ENCODE assay signal across 15 mouse cellular contexts in the genomic region with DNA sequence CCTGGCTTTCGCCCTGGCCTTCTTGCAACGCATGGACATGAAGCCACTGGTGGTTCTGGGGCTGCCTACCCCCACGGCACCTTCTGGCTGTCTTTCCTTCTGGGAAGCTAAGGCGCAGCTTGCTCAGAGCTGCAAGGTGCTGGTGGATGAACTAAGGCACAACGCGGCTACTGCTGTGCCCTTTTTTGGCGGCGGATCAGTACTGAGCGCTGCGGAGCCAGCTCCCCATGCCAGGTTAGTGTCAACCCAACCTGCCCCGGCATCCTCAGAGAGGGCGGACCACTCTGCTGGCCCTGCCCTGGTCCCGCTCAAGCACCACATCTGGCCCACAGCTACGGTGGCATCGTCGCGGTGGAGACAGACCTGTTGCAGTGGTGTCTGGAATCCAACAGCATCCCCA. TPM values are rescaled to one million over a fixed set of nuclear protein-coding genes. Genes with fewer than 3 reads are reported as not detected.
DNase-seq lines count a peak whose midpoint lies in the region; ATAC-seq and TF ChIP-seq lines count a peak whose summit lies in the region.
"Had no signal": no experiment of that assay in that cellular context is flagged by ENCODE, and none has a peak within 500 bp of the region (broad histone marks: within the 10 kb centered on the region; RNA-seq: fewer than 3 reads in every experiment).

No protein-coding gene starts in this region.

- no peak for ATAC-seq in heart, embryonic 16.5 days (replicated peaks; ENCODE audit: extremely low read depth, insufficient read depth, low FRiP score)
- peak; percentile 34 for ATAC-seq in common myeloid progenitor, adult 5-6 weeks (replicated peaks; ENCODE audit: low read depth, poor library complexity, severe bottlenecking)
- 0 out of 2 replicates have a peak, but pooled peaks have one; percentile 3 for ATAC-seq in liver, embryonic 11.5 days (replicated peaks; ENCODE audit: low FRiP score)
- ATAC-seq: forebrain, embryonic 14.5 days; hindbrain, embryonic 16.5 days had no signal

- H3K27ac ChIP-seq in heart, embryonic 16.5 days (ENCODE audit: low read length) = no peak overlapping the region
- no peak overlapping the region for H3K27ac ChIP-seq in liver, embryonic 11.5 days (ENCODE audit: low read depth, low read length)

- H3K9me3 ChIP-seq in heart, embryonic 16.5 days (replicated peaks; ENCODE audit: control insufficient read depth, low read length) = no peaks in the 10 kb centered on the region
- no peaks in the 10 kb centered on the region for H3K9me3 ChIP-seq in E14TG2a.4 (ENCODE audit: low read length)
- H3K9me3 ChIP-seq in liver, embryonic 11.5 days (ENCODE audit: control insufficient read depth, low read length) = no peaks in the 10 kb centered on the region

- H3K4me3 ChIP-seq in heart, embryonic 16.5 days (ENCODE audit: low read length) = peak overlapping the region; percentile 39
- H3K4me3 ChIP-seq in E14TG2a.4 (replicated peaks; ENCODE audit: low read length) = peak overlapping the region; percentile 76
- H3K4me3 ChIP-seq in liver, embryonic 11.5 days (ENCODE audit: low read depth, low read length) = peak overlapping the region; percentile 55

- H3K4me1 ChIP-seq in heart, embryonic 16.5 days (ENCODE audit: control insufficient read depth, insufficient read depth, low read length) = peaks cover 19% of the 10 kb centered on the region
- H3K4me1 ChIP-seq in E14TG2a.4 (replicated peaks; ENCODE audit: low read depth, low read length) = peaks cover 58% of the 10 kb centered on the region
- H3K4me1 ChIP-seq in liver, embryonic 11.5 days (replicated peaks; ENCODE audit: control insufficient read depth, insufficient read depth, low read length) = peaks cover 17% of the 10 kb centered on the region

- intact Hi-C loops in heart, postnatal 10 days (cut with DNase I) = no loop called here
- intact Hi-C loops in left cerebral cortex, postnatal 25 days (cut with DNase I) = no loop called here

- H3K27me3 ChIP-seq in heart, embryonic 16.5 days (ENCODE audit: control insufficient read depth, insufficient read depth, low read length) = peaks cover 54% of the 10 kb centered on the region
- H3K27me3 ChIP-seq in E14TG2a.4 (ENCODE audit: insufficient read depth, low read length) = peaks cover 55% of the 10 kb centered on the region
- H3K27me3 ChIP-seq in liver, embryonic 11.5 days (replicated peaks; ENCODE audit: control insufficient read depth, insufficient read depth, low read length) = peaks cover 62% of the 10 kb centered on the region

- DNase-seq in heart, postnatal 10 days = no peak
- no peak for DNase-seq in liver, embryonic 11.5 days (ENCODE audit: low spot score)
- no peak for DNase-seq in ovary, postnatal 14 days (ENCODE audit: low spot score)
- DNase-seq in gastrocnemius, postnatal 10 days = no peak
- no peak for DNase-seq in left cerebral cortex, postnatal 25 days (ENCODE audit: low spot score in 2 of 2)
- DNase-seq: cerebellum, adult 2 months; spleen, adult 18-20 months had no signal

- H3K9ac ChIP-seq in heart, embryonic 16.5 days (ENCODE audit: low read length) = no peak overlapping the region
- peak overlapping the region; percentile 27 for H3K9ac ChIP-seq in liver, embryonic 11.5 days (ENCODE audit: low read depth, low read length)

- no peak for TF ChIP-seq CTCF in E14TG2a.4 (conservative IDR thresholded peaks at IDR 0.05; ENCODE audit: low read length)

- H3K4me2 ChIP-seq in heart, embryonic 16.5 days (ENCODE audit: low read depth, low read length) = peak overlapping the region; percentile 59; the same call in 1 of the 2 replicates
- peak overlapping the region; percentile 80 for H3K4me2 ChIP-seq in liver, embryonic 11.5 days

- WGBS in heart, embryonic 16.5 days = 9% methylated on average over 17 of the region's 17 CpGs
- WGBS in liver, embryonic 11.5 days = 12% methylated on average over 17 of the region's 17 CpGs

- no peaks in the 10 kb centered on the region for H3K36me3 ChIP-seq in heart, embryonic 16.5 days (ENCODE audit: control insufficient read depth, insufficient read depth)
- H3K36me3 ChIP-seq in E14TG2a.4 (ENCODE audit: insufficient read depth, low read length) = no peaks in the 10 kb centered on the region
- H3K36me3 ChIP-seq in liver, embryonic 11.5 days (ENCODE audit: control insufficient read depth, insufficient read depth, low read length) = no peaks in the 10 kb centered on the region

RNA-seq across cellular contexts. Expression of gene Nags, which starts 1.2 kb away (rescaled TPM):
- polyA plus RNA-seq in heart, embryonic 16.5 days (2015; fragmentation: Nextera tagmentation; extraction: Ambion mirVana) = 0.14 and 0.29 TPM in 2 replicates
- under 1 TPM in 1 of 2 experiments, not detected in 1; 0.12 TPM for total RNA-seq in heart, postnatal 10 days (2021)
- 0.53 and 1.7 TPM in 2 replicates for total RNA-seq in common myeloid progenitor, adult 5-6 weeks (2017)
- polyA plus RNA-seq in liver, embryonic 11.5 days (2014; fragmentation: Nextera tagmentation; extraction: Ambion mirVana) = 4.9 and 5.1 TPM in 2 replicates
- total RNA-seq in gastrocnemius, postnatal 10 days (2021) = not detected
- not detected for total RNA-seq in left cerebral cortex, postnatal 25 days (2021)
- total RNA-seq: CH12.LX had no signal
- polyA plus RNA-seq: cerebellum, adult 2 months; hindbrain, embryonic 16.5 days; neural tube, embryonic 14.5 days had no signal

RNA-seq across cellular contexts. Expression of gene Tmem101, which starts 9.7 kb away (rescaled TPM):
- polyA plus RNA-seq in heart, embryonic 16.5 days (2015; fragmentation: Nextera tagmentation; extraction: Ambion mirVana) = 33.9 and 35.3 TPM in 2 replicates
- 10 to 100 TPM; 13.7 to 14.7 TPM for total RNA-seq in heart, postnatal 10 days (2021)
- 11.3 and 21.5 TPM in 2 replicates for total RNA-seq in common myeloid progenitor, adult 5-6 weeks (2017)
- polyA plus RNA-seq in liver, embryonic 11.5 days (2014; fragmentation: Nextera tagmentation; extraction: Ambion mirVana) = 25.7 and 26.0 TPM in 2 replicates
- 10 to 100 TPM; 13.7 to 15.9 TPM for total RNA-seq in gastrocnemius, postnatal 10 days (2021)
- total RNA-seq in left cerebral cortex, postnatal 25 days (2021) = 10 to 100 TPM; 24.8 to 28.0 TPM

RNA-seq across cellular contexts. Expression of gene Lsm12, which starts 38.6 kb away (rescaled TPM):
- polyA plus RNA-seq in heart, embryonic 16.5 days (2015; fragmentation: Nextera tagmentation; extraction: Ambion mirVana) = 60.5 and 77.2 TPM in 2 replicates
- 10 to 100 TPM; 58.5 to 61.4 TPM for total RNA-seq in heart, postnatal 10 days (2021)
- total RNA-seq in common myeloid progenitor, adult 5-6 weeks (2017) = 62.2 and 71.8 TPM in 2 replicates
- 80.1 and 83.2 TPM in 2 replicates for polyA plus RNA-seq in liver, embryonic 11.5 days (2014; fragmentation: Nextera tagmentation; extraction: Ambion mirVana)
- total RNA-seq in gastrocnemius, postnatal 10 days (2021) = 10 to 100 TPM; 83.1 to 84.4 TPM
- 10 to 100 TPM; 58.3 to 66.4 TPM for total RNA-seq in left cerebral cortex, postnatal 25 days (2021)

RNA-seq across cellular contexts. Expression of gene Pyy, which starts 38.9 kb away (rescaled TPM):
- not detected in 2 replicates for polyA plus RNA-seq in heart, embryonic 16.5 days (2015; fragmentation: Nextera tagmentation; extraction: Ambion mirVana)
- total RNA-seq in heart, postnatal 10 days (2021) = not detected
- not detected in 2 replicates for total RNA-seq in common myeloid progenitor, adult 5-6 weeks (2017)
- 1.0 and 2.4 TPM in 2 replicates for polyA plus RNA-seq in liver, embryonic 11.5 days (2014; fragmentation: Nextera tagmentation; extraction: Ambion mirVana)
- total RNA-seq in gastrocnemius, postnatal 10 days (2021) = not detected
- not detected for total RNA-seq in left cerebral cortex, postnatal 25 days (2021)
- total RNA-seq: adrenal gland, adult 18-20 months; CH12.LX had no signal
- polyA plus RNA-seq: forebrain, embryonic 14.5 days; neural tube, embryonic 14.5 days had no signal

RNA-seq across cellular contexts. Expression of gene G6pc3, which starts 42.9 kb away (rescaled TPM):
- 24.4 and 25.0 TPM in 2 replicates for polyA plus RNA-seq in heart, embryonic 16.5 days (2015; fragmentation: Nextera tagmentation; extraction: Ambion mirVana)
- total RNA-seq in heart, postnatal 10 days (2021) = 10 to 100 TPM; 37.9 to 38.1 TPM
- 45.2 and 51.6 TPM in 2 replicates for total RNA-seq in common myeloid progenitor, adult 5-6 weeks (2017)
- 38.8 and 39.5 TPM in 2 replicates for polyA plus RNA-seq in liver, embryonic 11.5 days (2014; fragmentation: Nextera tagmentation; extraction: Ambion mirVana)
- total RNA-seq in gastrocnemius, postnatal 10 days (2021) = 10 to 100 TPM; 32.2 to 34.6 TPM
- 10 to 100 TPM; 55.7 to 61.8 TPM for total RNA-seq in left cerebral cortex, postnatal 25 days (2021)
